Mouse (Mus musculus) liver, postnatal 0 days (tissue): ENCODE measurements around the gene Wdr77.

Experiments used
- CTCF ChIP-seq: sonication (generic); IDR thresholded peaks from 2 replicates; pipeline ENCODE4 v1.5.1; 2016; ENCODE audit warnings: antibody characterized with exemption, low read depth
- EP300 ChIP-seq: IDR thresholded peaks from 2 replicates; pipeline ENCODE4 v1.6.1; 2016; ENCODE audit warnings: antibody characterized with exemption, low read depth, mild to moderate bottlenecking

DNA sequence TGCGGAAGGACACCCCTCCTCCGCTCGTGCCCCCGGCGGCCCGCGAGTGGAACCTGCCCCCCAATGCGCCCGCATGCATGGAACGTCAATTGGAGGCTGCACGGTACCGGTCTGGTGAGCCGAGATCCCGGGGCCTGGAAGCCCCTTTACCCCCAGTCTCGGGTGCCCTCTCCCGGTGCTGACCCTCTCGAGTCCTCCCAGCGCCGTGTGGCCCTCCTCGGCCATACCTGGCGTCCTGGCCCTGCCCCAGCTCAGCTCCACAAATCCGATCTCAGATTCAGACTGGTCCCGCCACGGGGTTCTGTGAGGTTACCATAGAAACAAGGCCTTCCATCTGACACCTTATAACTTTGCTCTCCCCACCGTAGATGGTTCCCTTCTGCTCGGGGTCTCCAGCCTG is 416 bp downstream of the Wdr77 start:
- TF ChIP-seq CTCF (0 out of 2 replicates have a peak, but pooled peaks have one; percentile 4), EP300 (no peak)
